Comparison of ENCODE assay signal across 20 mouse cellular contexts in the genomic region with DNA sequence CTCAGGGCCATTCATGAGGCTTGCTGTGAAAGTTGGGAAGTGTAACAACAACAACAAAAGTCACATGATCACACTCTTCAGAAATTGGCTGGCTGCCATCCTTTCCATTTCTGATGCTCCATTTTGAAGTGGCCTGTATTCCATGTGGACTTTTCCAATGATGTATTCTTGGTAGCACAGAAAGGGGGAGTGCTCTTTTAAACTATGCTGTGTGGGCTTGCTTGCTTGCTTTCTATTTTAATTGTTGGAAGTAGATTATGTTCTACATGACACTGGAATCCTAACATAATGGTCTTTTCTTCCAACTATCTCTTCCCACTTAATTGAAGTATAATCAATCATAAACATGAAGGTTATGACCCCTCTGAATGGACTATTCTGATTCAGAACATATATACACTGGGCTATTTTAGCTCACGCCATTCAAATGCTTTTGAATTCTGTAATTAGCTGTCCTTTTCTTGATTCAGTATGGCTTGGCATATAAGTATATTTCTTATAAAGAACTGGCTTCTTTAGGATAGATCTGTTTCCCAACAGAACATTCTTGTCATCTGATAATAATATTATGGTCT. TPM values are rescaled to one million over a fixed set of nuclear protein-coding genes. Genes with fewer than 3 reads are reported as not detected.
DNase-seq lines count a peak whose midpoint lies in the region; ATAC-seq and TF ChIP-seq lines count a peak whose summit lies in the region.
"Had no signal": no experiment of that assay in that cellular context is flagged by ENCODE, and none has a peak within 500 bp of the region (broad histone marks: within the 10 kb centered on the region; RNA-seq: fewer than 3 reads in every experiment).

No protein-coding gene starts in this region.

- H3K36me3 ChIP-seq in forebrain, embryonic 15.5 days: no peaks in the 10 kb centered on the region
- no peaks in the 10 kb centered on the region for H3K36me3 ChIP-seq in forebrain, embryonic 11.5 days (ENCODE audit: control insufficient read depth, insufficient read depth, low read length)
- H3K36me3 ChIP-seq in lung, embryonic 16.5 days (ENCODE audit: control insufficient read depth, insufficient read depth, low read length): no peaks in the 10 kb centered on the region

- no peaks in the 10 kb centered on the region for H3K27me3 ChIP-seq in forebrain, embryonic 15.5 days
- H3K27me3 ChIP-seq in forebrain, embryonic 11.5 days (ENCODE audit: control insufficient read depth, insufficient read depth, low read length): no peaks in the 10 kb centered on the region
- no peaks in the 10 kb centered on the region for H3K27me3 ChIP-seq in lung, embryonic 16.5 days (ENCODE audit: control insufficient read depth, insufficient read depth, low read depth, low read length)

- no peak for DNase-seq in forebrain, embryonic 11.5 days (ENCODE audit: low spot score)
- no peak for DNase-seq in layer of hippocampus, adult 2 months (ENCODE audit: low spot score in 2 of 2)
- no peak for DNase-seq in layer of hippocampus, adult 18-20 months (ENCODE audit: low spot score in 2 of 2)
- DNase-seq in lung, postnatal 10 days: no peak
- peak; percentile 33 for DNase-seq in adipocyte (ENCODE audit: low spot score)
- no peak for DNase-seq in ovary, postnatal 10 days (ENCODE audit: low spot score)
- DNase-seq: adrenal gland, postnatal 10 days; adrenal gland, postnatal 36 days; cerebellum, adult 18-20 months; cerebellum, adult 9-10 months; cerebellum, postnatal 14 days; gastrocnemius, postnatal 25 days had no signal

- H3K4me1 ChIP-seq in forebrain, embryonic 15.5 days: 0 out of 2 replicates have a peak, but pooled peaks cover 4% of the 10 kb centered on the region
- H3K4me1 ChIP-seq in forebrain, embryonic 11.5 days (replicated peaks; ENCODE audit: control insufficient read depth, insufficient read depth, low read length): no peaks in the 10 kb centered on the region
- peaks cover 42% of the 10 kb centered on the region for H3K4me1 ChIP-seq in lung, embryonic 16.5 days (replicated peaks; ENCODE audit: control insufficient read depth, insufficient read depth, low read length)

- 80% methylated on average over 1 of the region's 1 CpGs for WGBS in forebrain, embryonic 15.5 days
- WGBS in forebrain, embryonic 11.5 days: 86% methylated on average over 1 of the region's 1 CpGs
- 50% methylated on average over 1 of the region's 1 CpGs for WGBS in lung, embryonic 16.5 days

- H3K9ac ChIP-seq in forebrain, embryonic 15.5 days (replicated peaks): no peak overlapping the region
- no peak overlapping the region for H3K9ac ChIP-seq in forebrain, embryonic 11.5 days (ENCODE audit: low read length)
- H3K9ac ChIP-seq in lung, embryonic 16.5 days (ENCODE audit: low read length): no peak overlapping the region
- H3K9ac ChIP-seq: hindbrain, embryonic 14.5 days had no signal

- no peak overlapping the region for H3K27ac ChIP-seq in forebrain, embryonic 15.5 days (replicated peaks)
- H3K27ac ChIP-seq in forebrain, embryonic 11.5 days (ENCODE audit: low read depth, low read length): no peak overlapping the region
- peak overlapping the region; percentile 67; the same call in 1 of the 2 replicates for H3K27ac ChIP-seq in layer of hippocampus, adult 2 months
- H3K27ac ChIP-seq in lung, embryonic 16.5 days (ENCODE audit: low read length): peak overlapping the region; percentile 84
- H3K27ac ChIP-seq: forebrain, embryonic 10.5 days; hindbrain, postnatal 0 days had no signal

- H3K4me2 ChIP-seq in forebrain, embryonic 15.5 days (replicated peaks): no peak overlapping the region
- no peak overlapping the region for H3K4me2 ChIP-seq in forebrain, embryonic 11.5 days (ENCODE audit: low read depth, low read length, severe bottlenecking)
- H3K4me2 ChIP-seq in lung, embryonic 16.5 days (ENCODE audit: low read depth, low read length): no peak overlapping the region
- H3K4me2 ChIP-seq: heart, embryonic 11.5 days; hindbrain, embryonic 14.5 days had no signal

- 0 out of 2 replicates have a peak, but pooled peaks have one; percentile 27 for ATAC-seq in forebrain, embryonic 15.5 days (replicated peaks)
- ATAC-seq in forebrain, embryonic 11.5 days (replicated peaks; ENCODE audit: low FRiP score): no peak
- ATAC-seq in lung, embryonic 16.5 days (ENCODE audit: low read depth): peak; percentile 82
- ATAC-seq: activated CD4-positive, CD25-positive, alpha-beta regulatory T cell, adult 4 months; forebrain, embryonic 14.5 days; hindbrain, postnatal 0 days had no signal

- H3K9me3 ChIP-seq in forebrain, embryonic 15.5 days: no peaks in the 10 kb centered on the region
- H3K9me3 ChIP-seq in forebrain, embryonic 11.5 days (ENCODE audit: control insufficient read depth, low read length): no peaks in the 10 kb centered on the region
- H3K9me3 ChIP-seq in lung, embryonic 16.5 days (ENCODE audit: control insufficient read depth, low read length): no peaks in the 10 kb centered on the region
- H3K9me3 ChIP-seq: forebrain, embryonic 10.5 days had no signal

- TF ChIP-seq CTCF in layer of hippocampus, adult 2 months (conservative IDR thresholded peaks at IDR 0.05): no peak

- no peak overlapping the region for H3K4me3 ChIP-seq in forebrain, embryonic 15.5 days
- no peak overlapping the region for H3K4me3 ChIP-seq in forebrain, embryonic 11.5 days (ENCODE audit: low read depth, low read length)
- no peak overlapping the region for H3K4me3 ChIP-seq in layer of hippocampus, adult 2 months
- H3K4me3 ChIP-seq in lung, embryonic 16.5 days (ENCODE audit: low read length): no peak overlapping the region
- H3K4me3 ChIP-seq: forebrain, embryonic 10.5 days had no signal

RNA-seq across cellular contexts. Expression of a gene that starts 40.2 kb away (rescaled TPM):
- polyA plus RNA-seq in forebrain, embryonic 15.5 days (2015; fragmentation: Nextera tagmentation; extraction: Ambion mirVana): 28.7 and 31.2 TPM in 2 replicates
- 34.7 and 35.9 TPM in 2 replicates for polyA plus RNA-seq in forebrain, embryonic 11.5 days (2014; fragmentation: Nextera tagmentation; extraction: Ambion mirVana)
- 10 to 100 TPM; 72.1 to 73.2 TPM for total RNA-seq in layer of hippocampus, adult 2 months (2021)
- 10 to 100 TPM; 76.3 to 78.7 TPM for total RNA-seq in layer of hippocampus, adult 18-20 months (2021)
- 49.7 and 54.6 TPM in 2 replicates for polyA plus RNA-seq in lung, embryonic 16.5 days (2015; fragmentation: Nextera tagmentation; extraction: Ambion mirVana)
- polyA plus RNA-seq: activated CD4-positive, CD25-positive, alpha-beta regulatory T cell, adult 4 months had no signal

Comparison
In these comparisons a context has a peak if more than half of its experiments do, and no peak if none do; other contexts are left out.
1. H3K27ac ChIP-seq: peak in layer of hippocampus, adult 2 months (single experiment) and lung, embryonic 16.5 days (single experiment); none in forebrain, embryonic 15.5 days (single experiment) and forebrain, embryonic 11.5 days (single experiment).